Mouse (Mus musculus): ENCODE measurements around the gene Tbccd1. TPM values are rescaled to one million over a fixed set of nuclear protein-coding genes. Genes with fewer than 3 reads are reported as not detected.
A peak's percentile ranks its signal among the peaks of the same experiment; 100 is the strongest.
"Not testable (repeated sequence)": the region's sequence is repeated elsewhere in the genome, so short reads cannot be mapped to it uniquely, and the experiment has no call there.

Tbccd1 gene
- total RNA-seq, 2 experiments from 2014 or later = 9.9 to 11.7 TPM

DNA sequence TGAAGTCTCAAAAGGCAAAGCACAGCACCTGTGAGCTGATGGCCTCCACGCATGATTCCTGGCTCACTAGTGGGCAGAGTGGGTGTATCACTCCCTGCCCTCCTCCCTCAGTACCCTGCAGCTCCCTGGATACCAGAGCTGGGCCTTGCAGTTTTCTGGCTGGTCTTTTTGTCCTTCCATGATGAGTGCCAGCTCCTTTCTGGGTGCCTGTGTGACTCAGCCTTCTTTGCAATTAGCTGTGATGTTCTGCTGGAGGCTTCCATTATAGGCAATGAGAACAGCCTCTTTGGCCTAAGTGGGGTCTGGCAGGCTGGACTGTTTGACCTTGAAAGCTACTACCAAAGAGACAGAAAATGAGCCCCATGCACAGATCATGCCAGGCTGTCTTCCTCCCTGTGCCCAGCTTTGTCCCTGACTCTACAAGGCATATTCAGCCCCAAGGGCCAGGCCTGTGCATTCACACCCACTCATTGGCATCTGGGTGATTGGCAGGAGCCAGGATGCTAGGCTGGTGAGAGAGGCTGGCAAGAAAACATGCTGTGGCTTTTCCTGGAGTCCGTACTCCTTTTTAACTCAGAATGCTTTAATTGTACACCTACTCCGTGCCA lies 78.1 kb downstream of the Tbccd1 start:
- no peak for DNase-seq

DNA sequence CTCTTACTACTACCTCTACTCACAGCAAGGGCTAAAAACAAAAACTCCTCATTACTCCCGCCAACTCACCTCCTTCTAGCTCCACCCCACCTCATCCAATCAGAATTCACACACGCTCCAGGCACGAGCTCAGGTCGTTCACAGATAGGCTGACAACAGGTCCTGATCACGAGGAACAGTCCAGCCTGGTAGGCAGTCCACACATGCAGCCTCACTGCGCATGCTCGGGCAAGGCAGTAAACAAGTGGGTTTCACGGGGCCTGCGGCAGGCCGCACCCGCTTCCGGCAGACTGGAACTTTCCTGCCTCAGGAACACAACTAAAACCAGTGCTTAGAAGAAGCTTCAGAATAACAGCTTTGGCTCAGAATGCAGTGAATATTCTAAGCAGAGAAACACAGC lies 79.2 kb downstream of the Tbccd1 start:
- not testable (repeated sequence) for DNase-seq

GRCm38 (mm10) chr16:22775471-22775985 lies 81.9 kb downstream of the Tbccd1 start:
- no peak for DNase-seq

- DNase-seq = no peak
Measured at GRCm38 (mm10) chr16:22768661-22769060, 88.8 kb downstream of the Tbccd1 start.

- DNase-seq = no peak
Measured at GRCm38 (mm10) chr16:22767405-22767804, 90.1 kb downstream of the Tbccd1 start.

- DNase-seq = peak; percentile 34
Measured at GRCm38 (mm10) chr16:22766738-22767211, 90.7 kb downstream of the Tbccd1 start.

GRCm38 (mm10) chr16:22765531-22765930 lies 91.9 kb downstream of the Tbccd1 start:
- DNase-seq = no peak

Other genes starting within 250 kb of the Tbccd1 start
- under 1 TPM; 0.71 to 0.72 TPM for gene Dgkg, start 200.4 kb downstream of the Tbccd1 start, total RNA-seq (2021)
- gene Crygs, start 46.1 kb downstream of the Tbccd1 start, total RNA-seq (2021) = not detected
- 10 to 100 TPM; 68.4 to 69.1 TPM for gene Dnajb11, start 176 bp upstream of the Tbccd1 start, total RNA-seq (2021)
- 1 to 10 TPM; 8.6 to 9.8 TPM for gene Ahsg, start 33.6 kb upstream of the Tbccd1 start, total RNA-seq (2021)
- not detected for gene Fetub, start 60.7 kb upstream of the Tbccd1 start, total RNA-seq (2021)
- not detected for gene Hrg, start 93.4 kb upstream of the Tbccd1 start, total RNA-seq (2021)
- not detected for gene Kng2, start 171.8 kb upstream of the Tbccd1 start, total RNA-seq (2021)
- under 1 TPM; 0.18 to 0.45 TPM for gene Kng1, start 200.2 kb upstream of the Tbccd1 start, total RNA-seq (2021)
- 100 to 1,000 TPM; 206 to 231 TPM for gene Eif4a2, start 249.8 kb upstream of the Tbccd1 start, total RNA-seq (2021)